Mouse (Mus musculus): Measurements from ENCODE around the gene Usp9y.

The Usp9y gene

DNA sequence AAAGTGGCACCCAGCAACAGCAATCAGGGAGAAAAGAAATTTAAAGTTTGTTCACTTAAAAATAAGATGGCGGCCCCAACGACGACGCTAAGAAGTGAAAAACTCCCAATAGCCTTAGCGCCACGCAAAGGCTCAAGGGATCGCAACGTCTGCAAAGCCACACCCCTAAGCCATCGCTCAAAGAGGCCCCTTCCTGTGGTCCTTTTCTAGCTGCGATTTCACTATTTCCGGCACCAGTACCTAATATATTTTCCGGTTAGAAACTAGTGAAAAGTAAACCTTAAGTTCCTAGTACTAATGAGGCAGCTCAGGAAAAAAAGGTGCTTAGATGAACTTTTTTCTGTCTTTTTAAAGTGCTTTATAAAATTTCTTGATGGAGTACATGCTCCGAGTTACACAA lies at the start of gene Usp9y:
TSS of gene Usp9y (minus strand) at position 101 of the 400 bp plus-strand sequence.
- no peak for DNase-seq

DNA sequence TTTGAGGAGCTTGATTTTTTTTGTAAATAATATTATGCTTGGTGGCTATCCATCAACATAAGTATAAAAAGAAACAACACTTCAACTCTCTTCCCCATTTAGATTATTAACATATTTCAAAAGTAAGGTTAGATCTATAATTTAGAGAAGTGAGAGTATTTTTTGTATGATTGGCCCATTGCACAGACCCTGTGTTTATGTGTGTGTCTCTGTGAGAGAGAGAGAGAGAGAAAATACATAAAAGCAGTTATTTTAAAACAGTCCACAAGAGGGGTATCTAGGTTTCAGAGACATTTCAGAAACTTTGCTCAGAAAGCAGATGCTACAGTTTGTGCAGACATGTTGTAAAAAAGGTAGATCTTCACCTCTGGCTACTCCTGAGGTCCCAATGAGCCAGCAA lies 165.9 kb downstream of the Usp9y start:
- no peak for DNase-seq

DNA sequence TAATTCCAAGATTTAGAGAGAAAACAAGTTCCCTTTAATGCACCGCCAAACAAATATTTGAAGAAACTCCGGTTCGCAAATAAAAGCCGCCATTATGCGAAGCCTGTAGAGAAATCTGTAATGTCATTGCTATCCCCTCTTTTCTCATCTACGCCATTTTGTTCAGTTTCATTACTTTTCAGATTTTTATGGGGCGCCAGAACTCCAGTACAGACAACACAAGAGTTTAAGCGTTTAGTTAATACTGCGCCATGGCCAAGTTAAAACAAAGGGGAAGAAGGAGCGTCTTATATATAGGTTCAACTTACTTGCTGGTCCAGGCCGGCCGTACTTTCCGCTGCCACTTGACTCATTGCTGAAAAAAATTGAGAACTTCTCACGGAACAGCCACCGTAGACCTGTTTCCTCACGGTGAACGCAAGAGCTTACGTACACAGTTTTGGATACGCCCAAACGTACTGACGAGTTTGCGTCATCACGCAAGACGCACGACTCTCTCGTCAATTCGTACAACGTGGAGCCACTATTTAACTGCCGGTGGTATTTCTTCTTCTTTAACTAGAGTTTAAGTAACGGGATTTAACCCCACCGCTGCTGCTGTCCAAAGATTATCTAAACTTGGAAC lies 173.3 kb downstream of the Usp9y start, which contains the start of gene Ddx3y:
TSS of gene Ddx3y (minus strand) at position 459 of the 625 bp plus-strand sequence.
- DNase-seq, result peak; percentile 33

DNA sequence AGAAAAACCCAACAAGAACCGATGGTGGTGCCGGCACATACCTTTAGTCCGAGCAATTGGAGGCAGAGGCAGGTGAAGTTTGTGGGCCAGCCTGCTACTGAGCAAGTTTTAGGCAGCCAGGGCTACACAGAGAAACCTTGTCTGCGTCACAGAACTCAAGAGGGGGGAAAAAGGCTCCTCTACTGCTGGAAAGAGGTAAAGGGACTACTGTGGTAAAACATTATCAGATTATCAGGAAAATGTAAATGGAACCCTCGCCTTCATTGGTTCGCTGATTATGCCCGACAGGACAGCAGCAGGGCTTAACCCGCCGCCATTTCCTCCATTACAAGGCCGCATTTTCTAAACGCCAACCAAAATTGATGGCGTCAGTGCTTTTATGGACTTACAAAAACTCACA lies 173.8 kb downstream of the Usp9y start:
- peak; percentile 6 for DNase-seq

Measured in liver (tissue).